Mouse (Mus musculus): ENCODE results near the gene Prpf31. TPM values are rescaled to one million over a fixed set of nuclear protein-coding genes. Genes with fewer than 3 reads are reported as not detected.
A peak's percentile ranks its signal among the peaks of the same experiment; 100 is the strongest.
"Not testable (repeated sequence)": the region's sequence is repeated elsewhere in the genome, so short reads cannot be mapped to it uniquely, and the experiment has no call there.

Prpf31 gene
- polyA plus RNA-seq, 1 experiment from 2014 or later: 36.9 TPM

DNA sequence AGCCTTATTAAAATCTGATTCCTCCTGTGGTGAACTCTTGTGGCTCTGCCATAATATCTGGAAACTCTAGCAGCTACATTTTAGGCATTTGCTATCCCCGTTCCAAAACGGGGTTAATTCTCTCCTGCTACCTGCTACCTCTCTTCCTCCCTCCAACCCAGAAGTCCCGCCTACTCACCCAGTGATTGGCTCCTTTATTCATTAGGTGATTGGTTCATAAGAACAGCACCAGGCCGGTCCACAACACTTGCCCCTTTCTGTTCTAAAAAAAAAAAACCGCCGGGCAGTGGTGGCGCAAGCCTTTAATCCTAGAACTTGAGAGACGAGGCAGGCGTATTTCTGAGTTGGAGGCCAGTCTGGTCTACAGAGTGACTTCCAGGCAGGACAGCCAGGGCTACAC, 34.6 kb upstream of the Prpf31 start:
- ATAC-seq (ENCODE audit: low read depth): peak; percentile 71
- Histone ChIP-seq H3K4me1 (ENCODE audit: control insufficient read depth, low read depth, low read length) (no peaks in the 10 kb centered on the region), H3K9ac (ENCODE audit: low read depth, low read length) (peak overlapping the region; percentile 37; the same call in 1 of the 2 replicates), H3K4me2 (ENCODE audit: low read depth, low read length) (peak overlapping the region; percentile 41), H3K36me3 (ENCODE audit: control insufficient read depth, insufficient read depth) (no peaks in the 10 kb centered on the region), H3K4me3 (ENCODE audit: low read depth, low read length) (peak overlapping the region; percentile 42), H3K27ac (ENCODE audit: low read length) (no peak overlapping the region), H3K9me3 (replicated peaks; ENCODE audit: control insufficient read depth, low read length) (no peaks in the 10 kb centered on the region), H3K27me3 (ENCODE audit: control insufficient read depth, insufficient read depth, low read depth, low read length) (no peaks in the 10 kb centered on the region)
- 13% methylated on average over 9 of the region's 9 CpGs for WGBS (ENCODE audit: insufficient replicate concordance)

DNA sequence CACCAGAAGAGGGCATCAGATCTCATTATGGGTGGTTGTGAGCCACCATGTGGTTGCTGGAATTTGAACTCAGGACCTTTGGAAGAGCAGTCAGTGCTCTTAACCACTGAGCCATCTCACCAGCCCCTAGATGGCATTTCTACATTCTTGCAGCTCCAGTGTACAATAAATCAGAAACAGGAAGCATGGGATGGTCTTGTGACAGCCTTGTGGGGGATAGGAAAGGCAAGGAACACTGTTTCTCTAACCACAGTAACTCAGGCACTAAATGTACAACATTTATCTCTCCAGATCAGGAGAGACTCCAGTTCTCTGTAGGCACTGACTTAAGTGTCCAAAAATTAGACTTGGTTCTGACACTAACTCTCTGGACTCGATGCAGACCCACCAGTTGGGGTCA, 32.0 kb upstream of the Prpf31 start:
- ATAC-seq (ENCODE audit: low read depth); H3K4me3 ChIP-seq (ENCODE audit: low read depth, low read length); H3K36me3 ChIP-seq (ENCODE audit: control insufficient read depth, insufficient read depth); H3K4me1 ChIP-seq (ENCODE audit: control insufficient read depth, low read depth, low read length); H3K27ac ChIP-seq (ENCODE audit: low read length); H3K9me3 ChIP-seq (replicated peaks; ENCODE audit: control insufficient read depth, low read length); H3K9ac ChIP-seq (ENCODE audit: low read depth, low read length); H3K27me3 ChIP-seq (ENCODE audit: control insufficient read depth, insufficient read depth, low read depth, low read length); H3K4me2 ChIP-seq (ENCODE audit: low read depth, low read length): not testable (repeated sequence)
- 32% methylated on average over 1 of the region's 1 CpGs for WGBS (ENCODE audit: insufficient replicate concordance)

DNA sequence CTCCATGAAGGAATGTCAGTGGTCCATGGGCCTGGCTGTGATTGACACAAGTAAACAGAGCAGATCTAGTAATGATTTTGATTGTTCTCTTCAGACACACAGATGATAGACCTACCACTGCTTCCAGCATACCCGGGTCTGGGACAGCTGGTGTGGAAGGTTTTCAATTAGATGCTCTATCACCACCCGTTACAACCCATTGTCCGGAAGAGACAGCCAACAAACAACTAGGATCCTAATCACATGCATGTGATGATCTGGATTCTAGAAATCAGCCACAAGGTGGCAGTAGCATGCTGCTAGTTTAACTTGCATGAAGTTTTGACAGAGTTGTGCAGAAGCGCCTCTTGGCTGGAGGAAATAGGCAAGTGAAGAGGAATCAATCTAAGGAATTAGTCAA, 28.7 kb upstream of the Prpf31 start:
- H3K9me3 ChIP-seq (replicated peaks; ENCODE audit: control insufficient read depth, low read length): no peaks in the 10 kb centered on the region
- H3K27me3 ChIP-seq (ENCODE audit: control insufficient read depth, insufficient read depth, low read depth, low read length): no peaks in the 10 kb centered on the region
- H3K4me2 ChIP-seq (ENCODE audit: low read depth, low read length): no peak overlapping the region
- no peak overlapping the region for H3K4me3 ChIP-seq (ENCODE audit: low read depth, low read length)
- ATAC-seq (ENCODE audit: low read depth): no peak
- H3K9ac ChIP-seq (ENCODE audit: low read depth, low read length): no peak overlapping the region
- H3K36me3 ChIP-seq (ENCODE audit: control insufficient read depth, insufficient read depth): no peaks in the 10 kb centered on the region
- 8% methylated on average over 4 of the region's 4 CpGs for WGBS (ENCODE audit: insufficient replicate concordance)
- no peak overlapping the region for H3K27ac ChIP-seq (ENCODE audit: low read length)
- H3K4me1 ChIP-seq (ENCODE audit: control insufficient read depth, low read depth, low read length): no peaks in the 10 kb centered on the region

DNA sequence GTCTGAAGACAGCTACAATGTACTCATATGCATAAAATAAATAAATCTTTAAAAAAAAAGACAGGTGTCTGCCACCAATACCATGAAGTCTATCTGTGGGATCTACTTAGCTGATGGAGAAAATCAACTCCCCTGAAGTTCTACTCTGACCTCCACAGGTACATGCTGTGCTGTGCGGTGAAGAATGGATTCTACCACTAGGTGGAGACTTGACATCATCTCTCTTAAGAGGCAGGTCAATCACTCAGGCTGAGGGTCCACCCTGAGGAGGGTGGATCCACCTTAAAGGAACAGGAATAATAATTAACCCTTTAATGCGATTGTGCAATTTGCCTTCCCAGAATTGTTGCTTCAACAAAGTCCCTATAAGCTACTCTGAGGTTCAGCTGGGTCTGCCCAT, 23.0 kb upstream of the Prpf31 start:
- Histone ChIP-seq H3K4me3 (ENCODE audit: low read depth, low read length) (no peak overlapping the region), H3K27me3 (ENCODE audit: control insufficient read depth, insufficient read depth, low read depth, low read length) (no peaks in the 10 kb centered on the region), H3K9ac (ENCODE audit: low read depth, low read length) (no peak overlapping the region), H3K4me2 (ENCODE audit: low read depth, low read length) (no peak overlapping the region), H3K27ac (ENCODE audit: low read length) (no peak overlapping the region), H3K36me3 (ENCODE audit: control insufficient read depth, insufficient read depth) (no peaks in the 10 kb centered on the region), H3K9me3 (replicated peaks; ENCODE audit: control insufficient read depth, low read length) (no peaks in the 10 kb centered on the region), H3K4me1 (ENCODE audit: control insufficient read depth, low read depth, low read length) (no peaks in the 10 kb centered on the region)
- ATAC-seq (ENCODE audit: low read depth): peak; percentile 53
- 11% methylated on average over 2 of the region's 2 CpGs for WGBS (ENCODE audit: insufficient replicate concordance)

DNA sequence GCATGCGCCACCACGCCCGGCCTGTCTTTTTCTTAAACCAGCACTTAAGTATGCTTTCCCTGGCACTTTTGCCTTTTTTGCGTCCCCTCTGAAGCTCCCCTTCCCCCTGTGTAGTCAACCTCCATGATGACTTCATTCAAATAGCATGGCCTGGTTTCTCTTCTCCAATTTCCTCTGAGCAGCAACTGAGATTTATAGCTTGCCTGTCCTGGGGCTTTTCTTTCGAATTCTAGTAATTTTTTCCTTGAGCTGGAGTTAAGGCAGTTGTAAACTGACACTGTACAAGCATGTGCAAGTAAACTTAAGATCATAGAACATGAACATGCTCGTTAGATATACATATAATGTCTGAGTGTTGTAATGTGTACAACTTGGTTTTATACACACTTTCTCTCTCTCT, 22.4 kb upstream of the Prpf31 start:
- Histone ChIP-seq H3K4me2 (ENCODE audit: low read depth, low read length) (no peak overlapping the region), H3K27me3 (ENCODE audit: control insufficient read depth, insufficient read depth, low read depth, low read length) (no peaks in the 10 kb centered on the region), H3K36me3 (ENCODE audit: control insufficient read depth, insufficient read depth) (no peaks in the 10 kb centered on the region), H3K9me3 (replicated peaks; ENCODE audit: control insufficient read depth, low read length) (no peaks in the 10 kb centered on the region), H3K4me1 (ENCODE audit: control insufficient read depth, low read depth, low read length) (no peaks in the 10 kb centered on the region), H3K9ac (ENCODE audit: low read depth, low read length) (no peak overlapping the region), H3K4me3 (ENCODE audit: low read depth, low read length) (no peak overlapping the region), H3K27ac (ENCODE audit: low read length) (no peak overlapping the region)
- ATAC-seq (ENCODE audit: low read depth): no peak
- 65% methylated on average over 6 of the region's 6 CpGs for WGBS (ENCODE audit: insufficient replicate concordance)

DNA sequence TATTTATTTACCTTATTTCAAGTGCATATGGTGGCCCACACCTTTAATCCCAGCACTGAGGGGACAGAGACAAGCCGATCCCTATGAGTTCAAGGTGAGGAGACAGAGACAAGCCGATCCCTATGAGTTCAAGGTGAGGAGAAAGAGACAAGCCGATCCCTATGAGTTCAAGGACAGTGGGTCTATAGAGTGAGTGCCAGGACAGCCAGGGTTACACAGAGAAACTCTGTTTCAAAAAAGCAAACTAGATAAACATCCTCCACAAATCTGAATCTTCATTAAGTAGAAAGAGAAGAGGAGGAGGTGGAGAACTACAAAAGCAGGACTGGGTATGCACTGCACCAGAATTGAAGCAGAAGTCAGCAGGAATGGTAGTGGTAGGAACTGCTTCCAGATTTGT, 21.1 kb upstream of the Prpf31 start:
- 80% methylated on average over 3 of the region's 3 CpGs for WGBS (ENCODE audit: insufficient replicate concordance)
- Histone ChIP-seq H3K9ac (ENCODE audit: low read depth, low read length) (no peak overlapping the region), H3K9me3 (replicated peaks; ENCODE audit: control insufficient read depth, low read length) (no peaks in the 10 kb centered on the region), H3K36me3 (ENCODE audit: control insufficient read depth, insufficient read depth) (no peaks in the 10 kb centered on the region), H3K4me1 (ENCODE audit: control insufficient read depth, low read depth, low read length) (no peaks in the 10 kb centered on the region), H3K4me3 (ENCODE audit: low read depth, low read length) (no peak overlapping the region), H3K27me3 (ENCODE audit: control insufficient read depth, insufficient read depth, low read depth, low read length) (no peaks in the 10 kb centered on the region), H3K27ac (ENCODE audit: low read length) (no peak overlapping the region), H3K4me2 (ENCODE audit: low read depth, low read length) (no peak overlapping the region)
- ATAC-seq (ENCODE audit: low read depth): no peak

DNA sequence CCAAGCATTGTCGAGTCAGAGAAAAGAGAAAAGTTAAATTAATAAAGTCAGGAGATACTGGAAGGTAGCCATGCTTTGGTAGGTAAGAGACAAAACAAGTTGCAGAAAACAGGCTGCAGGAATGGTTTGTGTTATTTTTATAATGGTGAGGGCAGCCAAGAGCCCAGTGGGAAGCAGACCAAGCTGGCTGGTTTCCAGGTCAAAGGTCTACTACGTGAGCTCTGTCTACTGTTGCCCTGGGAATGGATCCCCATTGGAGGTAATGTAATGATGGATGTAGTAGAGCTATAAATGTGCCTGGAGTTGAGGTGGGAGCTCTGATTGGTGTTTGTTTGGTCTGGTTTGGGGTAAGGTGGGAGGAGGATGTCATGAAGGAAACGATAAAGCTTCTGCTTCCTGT, 20.7 kb upstream of the Prpf31 start:
- H3K4me1 ChIP-seq (ENCODE audit: control insufficient read depth, low read depth, low read length): no peaks in the 10 kb centered on the region
- ATAC-seq (ENCODE audit: low read depth): peak; percentile 79
- no peaks in the 10 kb centered on the region for H3K36me3 ChIP-seq (ENCODE audit: control insufficient read depth, insufficient read depth)
- H3K27ac ChIP-seq (ENCODE audit: low read length): no peak overlapping the region
- no peak overlapping the region for H3K4me2 ChIP-seq (ENCODE audit: low read depth, low read length)
- no peak overlapping the region for H3K9ac ChIP-seq (ENCODE audit: low read depth, low read length)
- H3K4me3 ChIP-seq (ENCODE audit: low read depth, low read length): no peak overlapping the region
- H3K27me3 ChIP-seq (ENCODE audit: control insufficient read depth, insufficient read depth, low read depth, low read length): no peaks in the 10 kb centered on the region
- 39% methylated on average over 3 of the region's 3 CpGs for WGBS (ENCODE audit: insufficient replicate concordance)
- H3K9me3 ChIP-seq (replicated peaks; ENCODE audit: control insufficient read depth, low read length): no peaks in the 10 kb centered on the region

DNA sequence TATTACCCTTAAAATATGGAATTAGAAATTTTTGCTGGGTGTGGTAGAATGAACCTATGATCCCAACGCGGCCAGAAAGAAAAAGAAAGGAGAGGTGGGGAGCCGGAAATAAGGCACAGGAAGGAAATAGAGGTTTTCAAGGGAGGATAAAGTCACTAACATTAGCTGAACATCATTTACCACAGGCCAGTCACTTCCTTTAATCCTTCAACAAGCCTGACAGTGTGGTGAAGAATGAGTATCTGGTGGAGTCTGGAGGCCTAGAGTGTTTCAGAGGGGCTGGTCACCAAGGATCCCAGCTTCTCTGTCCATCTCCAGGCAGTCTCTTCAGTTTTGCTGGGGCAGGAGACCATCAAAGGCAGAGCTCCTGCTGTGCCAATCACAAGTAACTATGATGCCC, 19.3 kb upstream of the Prpf31 start:
- H3K9ac ChIP-seq (ENCODE audit: low read depth, low read length): no peak overlapping the region
- H3K36me3 ChIP-seq (ENCODE audit: control insufficient read depth, insufficient read depth): no peaks in the 10 kb centered on the region
- H3K27me3 ChIP-seq (ENCODE audit: control insufficient read depth, insufficient read depth, low read depth, low read length): no peaks in the 10 kb centered on the region
- no peaks in the 10 kb centered on the region for H3K4me1 ChIP-seq (ENCODE audit: control insufficient read depth, low read depth, low read length)
- WGBS (ENCODE audit: insufficient replicate concordance): 21% methylated on average over 3 of the region's 3 CpGs
- no peak overlapping the region for H3K27ac ChIP-seq (ENCODE audit: low read length)
- ATAC-seq (ENCODE audit: low read depth): no peak
- H3K9me3 ChIP-seq (replicated peaks; ENCODE audit: control insufficient read depth, low read length): no peaks in the 10 kb centered on the region
- H3K4me3 ChIP-seq (ENCODE audit: low read depth, low read length): no peak overlapping the region
- no peak overlapping the region for H3K4me2 ChIP-seq (ENCODE audit: low read depth, low read length)

DNA sequence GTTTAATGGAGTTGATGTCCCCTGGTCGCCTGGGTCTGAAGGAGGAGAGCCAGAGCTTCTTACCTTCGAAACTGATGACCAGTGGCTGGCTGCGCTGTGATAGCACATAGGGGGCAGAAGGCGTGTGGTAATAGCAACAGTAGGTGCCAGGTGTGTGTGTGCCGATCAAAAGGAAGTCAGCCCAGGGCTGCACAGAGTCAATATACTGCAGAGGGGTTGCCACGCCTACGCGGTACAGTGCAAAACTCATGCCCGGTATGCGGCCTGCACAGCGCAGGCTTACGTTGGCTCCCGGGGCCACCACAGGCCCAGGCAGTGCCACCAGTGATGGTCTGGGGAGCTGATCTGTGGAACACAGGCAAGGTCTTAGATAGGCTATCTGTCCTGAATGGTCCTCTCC, 18.8 kb upstream of the Prpf31 start:
- ATAC-seq (ENCODE audit: low read depth): peak; percentile 30
- no peaks in the 10 kb centered on the region for H3K4me1 ChIP-seq (ENCODE audit: control insufficient read depth, low read depth, low read length)
- H3K27ac ChIP-seq (ENCODE audit: low read length): no peak overlapping the region
- 66% methylated on average over 13 of the region's 13 CpGs for WGBS (ENCODE audit: insufficient replicate concordance)
- no peak overlapping the region for H3K4me2 ChIP-seq (ENCODE audit: low read depth, low read length)
- H3K27me3 ChIP-seq (ENCODE audit: control insufficient read depth, insufficient read depth, low read depth, low read length): no peaks in the 10 kb centered on the region
- no peak overlapping the region for H3K9ac ChIP-seq (ENCODE audit: low read depth, low read length)
- H3K4me3 ChIP-seq (ENCODE audit: low read depth, low read length): no peak overlapping the region
- H3K9me3 ChIP-seq (replicated peaks; ENCODE audit: control insufficient read depth, low read length): no peaks in the 10 kb centered on the region
- no peaks in the 10 kb centered on the region for H3K36me3 ChIP-seq (ENCODE audit: control insufficient read depth, insufficient read depth)

DNA sequence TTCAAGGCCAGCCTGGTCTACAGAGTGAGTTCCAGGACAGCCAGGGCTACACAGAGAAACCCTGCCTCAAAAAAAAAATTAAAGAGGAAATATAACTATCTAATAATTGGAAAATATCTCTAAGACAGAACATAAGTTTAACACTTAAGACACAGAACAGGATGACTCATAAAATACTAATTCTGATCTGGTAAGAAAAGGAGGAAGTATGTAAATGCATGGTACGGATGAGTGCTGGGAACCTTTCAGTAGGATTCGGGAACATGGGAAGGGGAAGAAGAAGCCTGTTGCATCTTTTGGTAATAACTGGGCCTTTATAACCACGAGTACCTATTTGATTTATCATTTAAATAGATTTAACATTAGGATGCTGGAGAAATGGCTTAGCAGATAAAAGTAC, 15.8 kb upstream of the Prpf31 start:
- H3K27ac ChIP-seq (ENCODE audit: low read length): no peak overlapping the region
- no peak overlapping the region for H3K9ac ChIP-seq (ENCODE audit: low read depth, low read length)
- 56% methylated on average over 3 of the region's 3 CpGs for WGBS (ENCODE audit: insufficient replicate concordance)
- ATAC-seq (ENCODE audit: low read depth): no peak
- peaks cover 15% of the 10 kb centered on the region for H3K4me1 ChIP-seq (ENCODE audit: control insufficient read depth, low read depth, low read length)
- H3K36me3 ChIP-seq (ENCODE audit: control insufficient read depth, insufficient read depth): no peaks in the 10 kb centered on the region
- H3K4me3 ChIP-seq (ENCODE audit: low read depth, low read length): no peak overlapping the region
- H3K9me3 ChIP-seq (replicated peaks; ENCODE audit: control insufficient read depth, low read length): no peaks in the 10 kb centered on the region
- no peak overlapping the region for H3K4me2 ChIP-seq (ENCODE audit: low read depth, low read length)
- no peaks in the 10 kb centered on the region for H3K27me3 ChIP-seq (ENCODE audit: control insufficient read depth, insufficient read depth, low read depth, low read length)

Measured in liver, embryonic 16.5 days (tissue).